9 mouse cellular contexts compared by ENCODE assay signal in the genomic region with DNA sequence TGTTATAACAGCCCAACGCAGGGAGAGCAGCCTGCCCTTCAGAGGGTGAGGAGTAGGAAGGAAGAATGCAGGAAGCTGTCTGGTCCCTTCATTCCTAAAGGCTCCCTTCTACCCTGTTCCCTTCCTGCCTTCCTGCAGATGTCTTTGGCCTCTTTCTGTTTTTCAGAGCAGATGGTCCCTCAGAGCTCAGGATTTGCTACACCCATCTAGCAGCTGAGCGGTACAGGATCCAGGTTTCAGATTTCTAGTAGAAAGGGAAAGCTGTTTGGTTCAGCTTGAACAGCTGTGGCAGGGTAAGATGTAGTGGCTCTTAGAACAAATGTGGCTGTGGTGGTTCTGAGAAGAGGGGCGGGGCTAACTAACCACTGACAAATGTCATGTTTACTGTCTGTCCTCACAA.
A peak's percentile ranks its signal among the peaks of the same experiment; 100 is the strongest.
DNase-seq lines count a peak whose midpoint lies in the region; ATAC-seq lines count a peak whose summit lies in the region.
"Had no signal": no experiment of that assay in that cellular context is flagged by ENCODE, and none has a peak within 500 bp of the region (broad histone marks: within the 10 kb centered on the region; RNA-seq: fewer than 3 reads in every experiment).

No protein-coding gene starts in this region.

- no peak overlapping the region for H3K4me3 ChIP-seq in forebrain, embryonic 16.5 days (replicated peaks; ENCODE audit: low read length)
- H3K4me3 ChIP-seq in limb, embryonic 12.5 days (replicated peaks), result no peak overlapping the region

- no peaks in the 10 kb centered on the region for H3K36me3 ChIP-seq in forebrain, embryonic 16.5 days (ENCODE audit: control insufficient read depth, insufficient read depth)
- H3K36me3 ChIP-seq in limb, embryonic 12.5 days, result no peaks in the 10 kb centered on the region

- H3K4me1 ChIP-seq in forebrain, embryonic 16.5 days (replicated peaks; ENCODE audit: control insufficient read depth, insufficient read depth, low read length), result peaks cover 4% of the 10 kb centered on the region; the same call in 1 of the 2 replicates
- H3K4me1 ChIP-seq in limb, embryonic 12.5 days (replicated peaks), result peaks cover 8% of the 10 kb centered on the region; the same call in 1 of the 2 replicates

- ATAC-seq in forebrain, embryonic 16.5 days, result peak; percentile 64
- peak; percentile 88; the same call in 1 of the 2 replicates for ATAC-seq in limb, embryonic 12.5 days (ENCODE audit: insufficient number of reproducible peaks, insufficient read depth, low FRiP score, low TSS enrichment, low read depth)
- ATAC-seq in cerebellum, adult (ENCODE audit: insufficient number of reproducible peaks, low FRiP score, low TSS enrichment), result no peak

- DNase-seq in left cerebral cortex, adult 9 months (ENCODE audit: low spot score in 2 of 2), result peak; percentile 32 to 69
- no peak for DNase-seq in left cerebral cortex, postnatal 4 days
- DNase-seq in embryo, embryonic 11.5 days (ENCODE audit: low read depth, low spot score), result peak; percentile 16
- DNase-seq in testis, postnatal 10 days (ENCODE audit: low spot score), result no peak
- no peak for DNase-seq in ovary, postnatal 10 days (ENCODE audit: low spot score)
- DNase-seq: heart, adult 11 months had no signal

- H3K27ac ChIP-seq in forebrain, embryonic 16.5 days (ENCODE audit: low read length), result no peak overlapping the region
- peak overlapping the region; percentile 73; the same call in 1 of the 2 replicates for H3K27ac ChIP-seq in limb, embryonic 12.5 days

- no peaks in the 10 kb centered on the region for H3K27me3 ChIP-seq in forebrain, embryonic 16.5 days (replicated peaks; ENCODE audit: control insufficient read depth, insufficient read depth, low read length)
- no peaks in the 10 kb centered on the region for H3K27me3 ChIP-seq in limb, embryonic 12.5 days

- WGBS in forebrain, embryonic 16.5 days, result 62% methylated on average over 3 of the region's 3 CpGs
- WGBS in limb, embryonic 12.5 days, result 31% methylated on average over 3 of the region's 3 CpGs

- no peak overlapping the region for H3K4me2 ChIP-seq in forebrain, embryonic 16.5 days (ENCODE audit: low read length)
- no peak overlapping the region for H3K4me2 ChIP-seq in limb, embryonic 12.5 days

- intact Hi-C loops in left cerebral cortex, postnatal 4 days (cut with DNase I), result no loop called here

- H3K9me3 ChIP-seq in forebrain, embryonic 16.5 days (ENCODE audit: control insufficient read depth, low read length), result no peaks in the 10 kb centered on the region
- H3K9me3 ChIP-seq in limb, embryonic 12.5 days, result 0 out of 2 replicates have a peak, but pooled peaks cover 3% of the 10 kb centered on the region

- H3K9ac ChIP-seq in forebrain, embryonic 16.5 days (replicated peaks; ENCODE audit: low read depth, low read length), result no peak overlapping the region
- no peak overlapping the region for H3K9ac ChIP-seq in limb, embryonic 12.5 days (replicated peaks)

Comparison
In these comparisons a context has a peak if more than half of its experiments do, and no peak if none do; other contexts are left out.
1. DNase-seq: peak in left cerebral cortex, adult 9 months (2 of 2) and embryo, embryonic 11.5 days (single experiment); none in left cerebral cortex, postnatal 4 days (single experiment), testis, postnatal 10 days (single experiment) and ovary, postnatal 10 days (single experiment).